Mouse (Mus musculus) embryonic fibroblast, embryonic 13.5 days (primary cell): ENCODE data around the gene Gm10226.

Source experiments
- CTCF ChIP-seq: IDR thresholded peaks from 2 replicates; pipeline ENCODE4 v1.5.1; 2011; ENCODE audit warnings: mild to moderate bottlenecking, control low read depth, low read length, moderate library complexity, borderline replicate concordance; ENCODE audit not compliant: insufficient read depth
- POLR2A ChIP-seq: IDR thresholded peaks from 2 replicates; pipeline ENCODE4 v1.6.1; 2011; ENCODE audit warnings: low read depth, mild to moderate bottlenecking, control low read depth, low read length, moderate library complexity

DNA sequence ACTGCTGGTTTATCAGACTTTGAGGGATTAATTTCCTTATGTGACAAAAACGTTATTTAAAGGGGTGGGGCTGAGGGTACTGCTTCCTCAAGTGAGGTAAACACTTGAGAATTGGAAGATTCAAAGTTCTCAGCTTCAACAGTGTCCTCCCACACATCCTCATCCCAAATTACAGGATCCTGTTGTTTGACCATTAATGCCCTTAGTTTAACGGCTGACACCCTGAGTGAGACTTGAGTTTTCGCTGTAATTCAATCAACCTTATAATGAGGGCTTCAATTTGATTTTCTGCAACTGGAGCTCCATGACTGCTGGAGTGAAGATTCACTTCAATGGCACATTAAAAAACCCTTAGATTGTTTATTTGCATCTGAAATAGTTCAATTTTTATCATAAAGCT, 1.7 kb downstream of the Gm10226 start:
- TF ChIP-seq POLR2A = no peak
- no peak for TF ChIP-seq CTCF
